Mouse (Mus musculus) cerebellum, postnatal 36 days (tissue): ENCODE measurements at regions not wholly inside any gene's neighbourhood (a gene's known extent, or its start where the extent isn't known, plus 50 kb on each side); places are given as distances from the start of the nearest gene placed in this dataset.
"Not testable (repeated sequence)": the region's sequence is repeated elsewhere in the genome, so short reads cannot be mapped to it uniquely, and the experiment has no call there.

Experiments
- DNase-seq, 2 experiments: peaks; one replicate each; pipeline ENCODE4 v3.0.0; 2021 to 2022; ENCODE audit warnings: mixed read lengths in 2 of 2

DNA sequence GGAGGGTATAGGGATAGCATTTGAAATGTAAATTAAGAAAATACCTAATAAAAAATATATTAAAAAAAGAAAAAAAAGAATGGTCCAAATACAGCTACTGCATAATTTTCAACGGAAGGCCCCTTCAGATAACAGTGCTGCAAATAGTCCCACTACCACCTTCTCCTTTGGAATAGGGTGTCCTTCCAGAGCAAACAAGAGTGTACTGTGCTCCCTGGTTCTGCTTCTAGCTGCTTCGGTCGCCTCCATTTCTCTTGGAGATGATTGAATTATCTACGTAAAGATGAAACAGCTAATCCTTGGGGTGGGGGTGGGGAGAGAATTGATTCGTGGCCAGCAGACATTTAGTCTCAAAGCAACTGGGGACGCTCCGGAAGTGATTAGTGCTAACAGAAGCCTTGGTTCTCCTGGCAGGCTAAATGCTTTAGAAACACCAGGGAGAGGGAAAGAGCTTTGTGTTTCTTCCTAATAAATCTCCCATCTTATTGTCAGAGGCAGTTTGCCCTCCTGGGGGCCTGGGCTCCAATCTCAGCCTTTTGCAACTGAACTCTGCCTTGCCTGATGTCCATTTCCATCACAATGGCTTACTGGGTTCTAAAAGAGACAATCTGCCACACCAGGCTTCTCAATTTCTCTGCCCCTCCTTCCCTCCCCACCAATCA, 184.5 kb upstream of the Tbl1xr1 start:
- no peak for DNase-seq

DNA sequence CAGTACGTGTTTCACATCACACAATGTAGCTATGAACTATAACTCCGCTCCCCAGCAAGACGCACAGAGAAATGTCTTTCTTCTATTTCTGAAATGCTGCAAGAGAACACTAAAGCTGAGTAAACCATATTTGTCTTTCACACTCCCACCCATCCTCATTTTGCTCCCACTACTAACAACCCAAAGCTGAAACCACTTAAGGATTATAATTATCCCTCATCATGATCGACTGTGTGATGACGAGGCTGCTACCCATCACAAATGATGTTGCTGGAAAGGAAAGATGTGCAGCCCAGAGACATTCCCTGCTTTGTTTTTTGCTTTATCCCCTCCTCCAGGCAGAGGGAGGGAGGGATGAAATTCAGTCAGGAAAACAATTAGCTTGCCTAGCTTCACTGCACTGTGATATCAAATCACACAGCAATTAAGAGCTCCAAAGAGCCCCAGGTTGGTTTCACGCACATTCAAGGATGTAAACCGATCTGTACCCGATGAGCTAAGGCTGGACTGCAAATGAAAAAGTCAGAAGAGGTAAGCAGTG, 183.5 kb upstream of the Tbl1xr1 start:
- DNase-seq: no peak

DNA sequence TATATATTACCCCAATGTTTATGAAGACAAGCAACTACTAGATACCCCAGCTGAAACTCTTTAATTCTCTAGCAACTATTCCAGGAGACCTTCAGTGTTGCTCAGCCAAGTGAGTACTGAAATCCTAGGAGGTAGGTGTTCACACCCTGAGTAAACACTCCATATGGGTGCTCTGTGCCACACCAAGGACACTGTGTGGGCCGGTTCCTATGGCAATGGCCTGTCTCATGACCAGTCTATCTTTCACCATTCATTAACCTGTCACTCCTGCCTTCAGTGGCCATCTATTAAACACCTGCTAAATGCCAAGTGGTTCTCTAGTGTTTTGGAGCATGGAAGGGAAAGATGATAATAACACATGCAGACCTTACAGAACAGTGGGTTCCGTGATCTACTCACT, 180.9 kb upstream of the Tbl1xr1 start:
- DNase-seq: no peak

DNA sequence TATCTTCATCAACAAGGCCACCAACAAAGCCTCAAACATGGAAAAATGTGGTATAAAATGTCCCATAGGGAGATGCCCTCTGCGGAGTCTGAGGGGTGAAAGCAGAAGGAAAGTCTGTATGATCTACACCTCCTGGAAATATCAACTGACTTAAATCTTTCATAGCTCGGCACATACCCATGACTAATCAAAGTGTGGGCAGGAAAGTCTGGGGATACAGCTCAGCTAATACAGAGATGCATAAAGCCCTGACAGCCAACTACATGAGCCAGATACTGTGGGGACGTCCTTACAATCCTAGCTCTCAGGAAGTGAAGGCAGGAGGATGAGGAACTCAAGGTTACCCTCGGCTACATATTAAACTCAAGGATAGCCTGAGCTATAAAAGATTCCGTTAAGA, 178.2 kb upstream of the Tbl1xr1 start:
- no peak for DNase-seq

DNA sequence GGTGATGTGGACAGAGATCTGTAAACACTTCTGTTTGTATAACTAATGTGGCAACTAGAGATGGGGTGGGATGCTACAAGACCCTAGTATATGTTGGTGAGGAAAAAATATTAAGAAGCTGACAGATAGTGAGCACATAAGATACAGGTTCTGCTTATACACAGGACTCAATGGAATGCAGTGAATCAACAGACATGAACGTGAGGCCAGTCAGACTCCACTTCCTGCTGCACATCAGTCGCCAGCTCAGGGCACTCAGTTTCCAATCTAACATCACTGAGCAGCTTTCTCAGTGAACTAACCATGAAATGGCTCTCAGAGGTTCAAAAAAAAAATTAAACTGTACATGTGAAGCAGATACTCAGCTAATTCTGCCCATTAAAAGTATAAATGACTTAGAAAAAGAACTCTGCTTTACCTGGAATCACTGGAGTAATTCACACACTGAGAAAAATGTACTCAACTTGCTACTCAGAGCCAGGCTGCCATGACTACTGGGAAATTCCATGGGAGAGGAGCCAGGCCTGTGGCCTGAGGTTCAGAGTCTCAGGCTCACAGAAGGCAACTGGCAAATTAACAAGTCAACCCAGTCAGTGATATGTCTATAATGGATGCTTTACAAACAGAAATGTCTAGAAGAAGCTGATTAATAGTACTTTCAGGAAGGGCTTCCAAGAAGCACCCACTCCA, 170.9 kb upstream of the Tbl1xr1 start:
- no peak for DNase-seq

DNA sequence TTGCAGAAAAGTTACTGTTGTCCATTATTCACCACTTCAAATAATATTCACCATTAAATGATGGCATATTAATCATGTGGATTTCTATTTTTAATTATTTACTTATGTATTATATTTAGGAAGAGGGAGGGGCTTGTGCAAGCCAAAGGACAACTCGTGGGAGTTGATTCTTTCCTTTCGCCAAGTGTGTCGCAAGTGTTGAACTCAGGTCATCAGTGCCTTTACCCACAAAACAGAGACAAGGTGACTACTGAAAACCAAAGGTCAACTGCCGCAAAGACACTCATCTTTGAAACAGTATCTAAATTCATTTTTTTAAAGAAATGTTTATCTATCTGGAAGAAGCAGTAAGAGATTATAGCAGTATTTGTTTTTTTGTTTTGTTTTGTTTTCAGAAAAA, 167.6 kb upstream of the Tbl1xr1 start:
- DNase-seq: no peak

DNA sequence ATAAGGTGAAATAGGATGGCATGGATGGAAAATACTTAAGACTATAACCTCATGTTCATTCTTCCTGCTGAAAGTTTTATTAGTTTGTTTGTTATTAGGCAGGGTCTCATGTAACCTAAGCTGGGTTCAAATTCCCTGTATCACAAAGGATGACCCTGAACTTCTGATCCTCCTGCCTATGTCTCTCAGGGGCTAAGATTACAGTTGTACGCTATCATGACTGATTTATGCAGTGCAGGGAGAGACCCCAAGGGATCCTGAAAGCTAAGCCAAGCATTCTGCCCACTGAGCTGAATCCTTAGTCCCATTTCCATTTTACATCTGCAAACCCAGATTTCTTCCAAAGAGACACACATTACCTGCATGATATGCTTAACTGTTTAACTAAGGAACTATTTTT, 166.4 kb upstream of the Tbl1xr1 start:
- DNase-seq: no peak

DNA sequence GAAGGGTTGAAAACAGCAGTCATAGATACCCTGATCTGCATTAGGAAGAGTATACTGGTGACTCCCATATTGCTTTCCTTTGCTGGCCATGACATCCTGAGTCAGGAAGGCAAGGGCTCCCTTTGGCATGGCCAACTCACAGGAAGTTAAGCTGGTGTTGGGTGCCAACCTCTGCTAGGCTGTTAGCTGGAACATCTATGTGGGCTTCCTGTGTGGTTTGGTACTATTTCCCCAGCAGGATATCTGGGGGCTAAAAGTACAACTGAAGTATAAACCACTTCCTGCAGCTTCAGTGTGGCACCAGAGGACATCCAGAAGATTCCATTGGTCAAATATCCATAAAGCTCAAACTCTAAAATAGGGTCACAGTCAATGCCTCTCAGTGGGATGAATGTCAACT, 165.4 kb upstream of the Tbl1xr1 start:
- no peak for DNase-seq

DNA sequence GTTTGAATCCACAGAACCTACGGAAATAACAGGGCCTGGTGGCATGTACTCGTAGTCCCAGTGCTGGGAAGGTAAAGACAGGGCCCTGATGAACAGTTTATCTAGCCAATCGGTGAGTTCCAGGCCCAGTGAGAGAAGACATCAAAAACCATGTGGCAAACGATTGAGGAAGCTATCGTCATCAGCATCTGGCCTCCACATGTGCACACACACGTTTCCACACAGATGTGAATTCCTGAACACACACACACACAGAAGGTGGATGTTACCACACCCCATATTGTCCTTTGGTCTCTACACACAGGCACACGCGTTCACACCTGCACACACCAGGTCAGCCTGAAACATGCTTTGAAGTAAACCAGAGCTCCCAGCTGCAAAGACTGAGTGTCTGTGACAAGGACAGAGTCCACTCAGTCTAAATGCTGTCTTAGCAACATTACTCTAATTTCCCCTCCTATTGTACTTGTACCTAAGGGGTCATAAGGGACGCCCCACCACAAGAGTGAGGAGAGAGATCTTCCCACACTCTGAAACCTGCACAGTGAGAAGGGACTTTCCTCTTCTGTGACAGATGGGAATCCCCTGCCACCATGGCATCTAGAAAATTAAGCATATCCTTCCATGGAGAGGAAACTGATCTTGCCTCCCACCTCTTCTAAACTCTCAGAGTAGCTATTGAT, 159.1 kb upstream of the Tbl1xr1 start:
- DNase-seq: no peak

DNA sequence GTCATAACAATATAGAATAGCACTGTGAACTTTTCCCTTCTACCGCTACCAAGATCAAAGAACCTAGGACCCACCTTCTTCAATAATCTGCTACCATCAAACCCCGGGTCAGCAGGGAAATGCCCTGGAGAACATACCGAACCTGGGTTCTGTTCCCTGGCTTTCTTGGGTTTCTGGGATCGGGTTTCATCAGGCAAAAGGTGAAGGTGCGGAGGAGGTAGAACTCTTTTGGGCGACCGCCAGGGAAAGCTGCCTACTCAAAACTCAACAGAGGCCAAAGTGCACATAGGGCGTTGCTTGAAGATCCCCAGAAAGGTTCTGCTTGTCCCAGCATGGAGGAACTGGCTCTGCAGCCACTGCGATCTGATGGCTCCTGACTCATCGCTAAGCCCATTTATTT, 158.0 kb upstream of the Tbl1xr1 start:
- no peak for DNase-seq

DNA sequence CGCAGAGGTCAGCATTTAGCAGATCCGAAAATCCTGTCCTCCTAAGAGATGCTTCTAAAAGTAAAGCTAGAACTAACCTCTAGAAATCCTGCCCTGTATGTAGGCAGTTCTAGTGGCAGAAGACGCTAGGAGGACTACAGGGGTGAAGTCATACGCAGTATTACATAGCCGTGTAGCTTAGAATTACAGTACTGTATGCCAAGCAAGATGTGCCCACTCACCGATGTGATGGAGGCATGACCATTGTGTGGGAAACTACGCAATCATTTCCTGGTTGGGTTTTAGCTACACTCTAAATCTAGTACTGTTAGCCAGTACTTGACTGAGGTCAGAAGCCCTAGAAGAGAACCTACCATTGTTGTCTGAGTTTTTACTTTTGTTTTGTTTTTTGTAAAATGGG, 156.5 kb upstream of the Tbl1xr1 start:
- DNase-seq: no peak

DNA sequence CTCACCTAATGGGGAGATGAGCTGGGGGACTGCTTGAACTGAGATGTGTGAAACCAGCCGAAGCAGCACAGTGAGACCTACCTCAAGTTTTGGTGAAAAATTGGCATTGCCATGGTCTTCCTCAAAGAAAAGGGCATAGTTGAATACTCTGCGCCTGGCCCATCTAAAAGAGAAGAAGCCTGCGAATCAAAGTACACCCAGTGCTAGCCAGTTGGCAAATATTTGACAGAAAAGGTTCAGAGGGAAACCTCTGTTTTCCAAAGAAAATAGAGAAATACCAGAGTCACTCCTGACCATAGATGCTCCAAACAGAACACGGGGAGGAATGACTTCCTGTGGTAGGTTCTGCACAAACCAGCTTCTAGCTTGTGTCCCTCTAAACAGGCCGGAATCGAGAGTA, 144.5 kb upstream of the Tbl1xr1 start:
- no peak for DNase-seq

DNA sequence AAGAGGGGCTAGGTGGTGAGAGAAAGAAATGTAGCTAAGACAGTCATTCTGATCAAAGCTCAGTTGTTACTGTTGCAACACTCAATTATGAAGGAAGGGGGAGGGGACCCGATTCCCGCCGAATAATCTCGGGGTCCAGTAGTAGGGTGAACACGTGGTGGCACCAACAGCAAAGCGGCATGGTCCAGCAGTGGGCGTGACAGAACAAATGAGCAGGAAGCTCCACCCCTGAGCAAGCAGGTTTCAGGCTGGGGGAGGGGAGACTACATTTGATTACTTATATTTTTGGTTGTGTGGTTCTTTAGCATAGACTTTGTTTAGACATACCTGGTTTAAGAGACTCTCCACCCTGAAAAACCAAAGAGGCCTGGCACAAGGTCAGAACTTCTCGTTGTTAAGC, 143.8 kb upstream of the Tbl1xr1 start:
- not testable (repeated sequence) for DNase-seq

DNA sequence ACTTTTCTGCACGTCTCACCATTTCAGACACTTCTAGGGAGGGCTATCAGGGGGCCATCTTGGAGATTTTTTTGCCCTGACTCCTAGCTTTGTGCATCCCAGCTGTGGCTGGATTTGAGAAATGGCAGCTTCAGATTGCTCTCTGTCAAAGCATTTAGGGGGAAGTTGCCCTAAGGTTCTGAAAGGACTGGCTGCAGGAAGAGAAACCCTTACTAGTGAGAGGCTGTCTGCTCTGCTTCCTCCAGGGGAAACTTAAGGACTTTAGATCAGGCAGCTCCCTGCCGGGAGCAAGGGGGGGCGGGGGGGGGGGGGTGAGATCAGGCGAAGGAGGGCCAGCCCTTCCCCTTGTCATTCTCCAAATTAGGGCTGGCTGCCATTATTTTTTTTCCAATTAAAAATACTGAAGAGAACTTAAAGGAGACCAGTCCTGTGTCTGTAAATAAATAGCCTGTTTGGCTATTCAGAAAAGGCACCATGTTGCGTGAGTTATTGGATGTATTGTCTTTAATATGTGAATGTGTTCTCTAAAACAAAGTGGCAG, 141.7 kb upstream of the Tbl1xr1 start:
- peak in 1 of 2 experiments; percentile 13 for DNase-seq

DNA sequence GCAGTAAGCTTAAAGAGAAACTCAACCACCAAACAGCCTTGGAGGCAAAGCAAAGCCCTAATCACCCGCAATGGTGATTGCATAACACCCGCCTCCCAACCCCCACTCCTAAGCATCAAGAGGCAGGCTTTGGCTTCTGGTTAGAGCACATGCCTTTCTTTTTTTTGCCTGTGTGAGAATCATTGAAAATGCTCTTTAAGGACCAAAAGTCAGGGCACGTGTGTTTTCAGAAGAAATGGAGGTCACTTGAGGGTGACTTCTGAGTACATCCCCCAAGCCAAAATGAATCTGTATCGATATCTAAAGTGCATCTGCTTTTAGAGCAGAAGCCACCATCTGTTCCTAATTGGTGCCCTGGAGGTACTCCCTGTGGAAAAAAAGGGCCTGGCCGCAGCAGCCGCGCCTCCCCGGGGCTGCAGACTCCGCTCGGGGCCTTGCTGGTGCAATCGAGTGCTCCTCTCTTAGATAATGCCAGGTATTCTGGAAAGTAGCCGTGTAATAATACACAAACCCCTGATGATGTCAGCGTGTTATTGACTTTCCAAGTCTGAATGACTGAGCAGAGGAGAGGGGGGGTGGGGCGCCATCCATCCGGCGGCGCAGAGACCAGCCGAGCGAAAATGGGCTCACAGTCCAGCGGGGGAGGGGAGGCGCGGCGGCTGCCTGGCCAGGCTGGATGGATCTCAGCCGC, 140.7 kb upstream of the Tbl1xr1 start:
- DNase-seq: peak; percentile 96

DNA sequence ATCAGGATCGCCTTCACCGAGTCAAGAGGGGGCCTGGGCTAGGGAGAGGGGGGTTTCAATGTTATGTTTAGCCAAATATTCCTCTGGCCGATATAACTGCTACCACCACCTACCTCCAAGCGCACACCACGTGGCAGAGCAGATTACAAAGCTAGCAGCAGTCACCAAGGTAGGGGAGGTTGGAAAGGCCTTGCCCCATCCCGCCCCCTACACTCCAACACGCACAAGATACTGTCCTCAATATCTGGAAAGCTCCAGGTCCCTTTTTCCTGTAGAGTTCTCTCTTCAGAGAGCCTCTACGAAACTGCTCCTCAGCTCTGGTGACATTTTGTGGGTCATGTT, 140.2 kb upstream of the Tbl1xr1 start:
- no peak for DNase-seq

DNA sequence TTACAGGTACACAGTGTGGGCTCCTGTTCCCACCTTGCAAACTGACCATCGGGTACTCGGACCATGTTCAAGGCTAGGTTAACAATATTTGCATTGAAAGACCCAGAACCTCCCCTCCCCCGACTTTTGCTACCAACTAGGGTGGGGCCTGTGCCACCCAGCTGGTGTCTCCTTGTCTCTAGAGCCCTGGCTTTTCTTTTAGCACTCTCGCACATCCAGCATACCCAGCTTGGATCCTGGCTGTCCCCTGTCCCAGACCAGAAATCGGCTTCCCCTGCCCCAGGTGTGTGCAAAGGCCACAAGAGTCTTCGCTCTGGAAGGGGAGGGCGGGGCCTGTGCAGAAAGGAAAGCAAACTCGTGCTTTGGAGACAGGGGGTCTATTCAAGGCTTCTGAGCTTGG, 139.8 kb upstream of the Tbl1xr1 start:
- DNase-seq: no peak

DNA sequence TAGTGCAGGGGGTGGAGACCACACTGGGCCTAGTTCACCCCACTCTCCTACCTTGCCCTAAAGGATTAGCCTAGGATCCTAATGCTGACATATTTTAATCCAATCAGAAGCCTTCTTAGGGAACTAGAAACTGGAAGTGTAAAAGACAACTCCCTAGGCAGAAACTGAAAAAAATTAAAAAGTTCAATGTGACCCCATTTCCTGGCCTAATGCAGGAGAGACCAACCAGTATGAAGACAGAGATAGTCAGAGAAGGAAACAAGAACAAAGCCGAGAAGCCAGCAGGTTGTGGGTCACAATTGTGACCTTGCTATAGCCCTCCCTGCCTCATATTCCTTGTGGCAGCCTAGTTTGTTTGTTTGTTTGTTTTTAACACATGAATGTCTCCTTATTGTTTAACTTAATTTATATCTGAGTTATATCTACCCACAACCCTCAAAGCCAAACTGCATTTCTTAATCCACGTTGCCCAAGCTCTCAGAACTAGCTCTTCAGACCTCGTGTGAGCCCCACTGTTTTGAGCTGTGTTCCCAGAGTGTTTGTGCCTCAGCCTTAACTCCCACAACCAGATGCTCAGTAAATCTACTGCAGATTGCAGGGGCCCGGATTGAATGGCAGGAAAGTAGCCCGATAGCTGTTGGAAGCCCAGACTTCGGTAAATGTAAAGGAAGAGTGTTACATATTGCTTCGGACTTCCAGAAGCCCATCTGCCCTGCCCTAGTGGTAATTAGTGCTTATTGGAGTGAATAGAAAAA, 139.0 kb upstream of the Tbl1xr1 start:
- DNase-seq: peak; percentile 6

DNA sequence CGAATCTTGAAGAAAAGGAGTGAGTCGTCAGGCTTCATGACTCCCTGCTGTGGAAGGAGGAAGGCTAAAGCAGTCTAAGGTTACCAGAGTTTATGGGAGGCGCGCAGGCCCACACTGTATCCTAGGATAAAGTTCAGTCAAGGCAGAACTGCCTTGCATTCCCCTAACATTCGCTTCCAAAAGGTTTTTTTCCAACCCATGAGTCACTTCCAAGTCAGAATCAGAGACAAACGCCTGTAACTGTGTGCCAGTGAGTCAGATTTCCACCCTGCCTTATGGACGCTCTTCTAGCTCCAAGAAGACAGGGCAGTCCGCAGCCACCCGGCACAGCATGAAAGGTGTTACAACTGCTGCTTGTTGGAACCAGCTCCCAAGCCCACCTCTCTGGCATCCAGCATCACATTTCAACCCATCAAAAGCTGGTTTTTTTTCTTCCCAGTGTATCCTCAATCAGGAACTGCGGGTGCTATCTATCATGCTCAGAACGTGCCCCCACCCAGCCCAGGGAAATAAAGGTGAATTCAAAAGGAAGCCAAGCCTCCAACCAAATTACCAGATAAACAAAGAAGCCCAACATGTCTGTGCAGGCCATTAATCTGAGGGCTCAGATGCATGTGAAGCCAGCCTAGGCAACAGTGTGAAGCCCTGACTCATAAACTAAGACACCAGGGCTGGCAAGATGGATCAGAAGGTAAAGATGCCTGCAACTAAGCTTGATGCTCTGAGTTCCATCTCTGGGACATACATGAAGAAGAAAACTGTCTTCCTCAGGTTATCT, 138.2 kb upstream of the Tbl1xr1 start:
- peak; percentile 66 to 71 for DNase-seq

DNA sequence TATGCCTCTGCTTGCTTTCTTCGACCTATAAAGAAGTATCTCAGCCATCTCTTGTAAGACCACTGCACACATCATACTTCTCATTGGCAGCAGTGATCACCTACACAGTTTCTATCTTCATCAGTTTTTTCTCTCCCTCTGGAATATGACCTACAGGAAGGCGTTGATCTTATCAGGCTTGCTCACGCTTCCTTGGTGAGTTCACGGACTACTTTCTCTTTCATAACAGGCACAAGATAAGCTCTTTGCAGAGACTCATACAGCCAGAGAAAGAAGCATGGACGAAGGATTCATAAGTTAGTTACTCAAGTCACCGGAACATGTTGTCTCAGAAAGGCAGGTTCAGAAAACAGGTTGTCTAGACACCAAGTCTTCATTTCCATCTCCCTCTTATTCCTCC, 136.7 kb upstream of the Tbl1xr1 start:
- no peak for DNase-seq

DNA sequence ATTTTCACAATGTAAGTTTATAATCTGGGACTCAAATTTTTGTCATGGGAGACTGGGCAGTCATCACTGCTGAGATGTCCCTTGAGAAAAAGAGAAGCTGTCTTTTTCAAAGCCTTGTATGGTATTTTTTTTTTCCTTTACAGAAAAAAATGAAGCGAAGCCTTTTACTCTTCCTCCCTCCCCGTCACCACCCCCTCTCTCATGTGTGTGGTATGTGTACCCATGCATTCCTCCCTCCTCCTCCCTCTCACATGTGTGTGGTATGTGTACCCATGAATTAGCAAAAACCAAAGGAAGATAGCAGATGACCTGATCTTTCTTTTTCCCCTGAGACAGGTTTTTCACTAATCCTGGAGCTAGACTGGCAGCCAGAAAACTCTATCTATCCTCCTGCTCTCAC, 134.9 kb upstream of the Tbl1xr1 start:
- DNase-seq: no peak

DNA sequence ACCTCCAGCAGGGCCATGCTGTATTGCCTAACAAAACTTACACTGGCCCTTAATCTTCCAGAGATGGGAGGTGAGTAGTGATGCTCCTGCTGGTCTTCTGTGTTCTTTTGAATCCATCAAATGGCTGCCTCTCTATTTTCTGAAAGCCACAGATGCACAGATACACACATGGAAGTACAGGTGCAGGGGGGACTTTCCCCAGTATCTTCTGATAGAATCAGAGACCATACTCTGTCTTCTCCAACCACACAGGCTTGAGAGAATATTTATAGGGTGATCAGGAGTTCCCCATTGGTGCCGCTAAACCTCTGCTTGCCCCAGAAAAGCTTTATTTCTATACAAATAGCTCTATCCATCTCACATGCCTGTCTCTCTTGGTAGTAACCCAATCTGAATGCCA, 133.5 kb upstream of the Tbl1xr1 start:
- DNase-seq: no peak
